Mouse (Mus musculus): ENCODE results near the gene Palld. TPM values are rescaled to one million over a fixed set of nuclear protein-coding genes. Genes with fewer than 3 reads are reported as not detected.
A peak's percentile ranks its signal among the peaks of the same experiment; 100 is the strongest.

Palld gene
- total RNA-seq, 2 experiments from 2014 or later = 157 to 161 TPM

DNA sequence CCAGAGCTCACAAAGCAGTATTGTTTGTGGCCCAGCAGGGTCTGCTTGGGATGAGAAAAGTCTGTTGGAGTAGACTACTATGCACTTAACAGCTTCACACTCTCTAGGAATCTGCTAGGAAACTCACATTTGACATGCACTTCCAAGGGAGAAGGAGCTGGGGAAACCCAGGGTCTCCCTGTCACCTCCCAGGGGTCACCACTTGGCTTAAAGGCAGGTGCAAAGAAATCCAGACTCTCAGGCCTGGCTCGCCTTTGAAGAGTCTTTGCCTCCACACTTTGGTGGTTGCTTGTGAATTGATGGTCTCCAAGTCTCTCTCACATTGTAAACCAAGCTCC, 272.9 kb downstream of the Palld start:
- DNase-seq = no peak

DNA sequence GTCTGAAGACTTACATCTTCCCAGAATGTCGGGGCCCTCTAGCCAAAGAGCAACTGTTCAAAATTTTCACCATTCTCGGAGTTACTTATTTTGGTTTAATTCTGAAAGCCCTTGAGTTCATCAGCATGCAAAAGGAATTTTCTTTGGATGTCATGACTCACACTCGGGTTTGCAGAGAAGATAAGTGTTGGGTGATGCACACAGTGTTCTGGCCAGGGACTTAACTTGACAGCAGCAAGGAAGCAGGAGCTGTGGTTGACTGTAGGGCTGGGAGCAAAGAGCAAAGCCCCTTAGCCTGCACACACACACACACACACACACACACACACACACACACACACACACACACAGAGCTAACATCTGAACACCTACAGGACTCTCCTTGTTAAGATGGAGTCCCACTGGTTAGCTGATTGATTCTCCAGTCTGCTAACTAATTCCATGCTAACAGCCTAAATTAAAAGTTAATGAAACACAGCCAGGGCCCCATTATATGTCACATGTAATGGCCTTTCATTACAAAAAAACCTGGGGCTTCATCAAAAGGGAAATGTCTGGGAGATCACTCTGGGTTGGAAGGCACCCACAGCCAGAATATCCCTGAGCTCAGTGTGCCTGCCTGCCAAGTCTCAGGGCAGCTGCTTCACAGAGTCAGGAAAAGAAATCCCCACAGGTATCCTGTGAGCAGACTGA, 273.4 kb downstream of the Palld start:
- DNase-seq = no peak

DNA sequence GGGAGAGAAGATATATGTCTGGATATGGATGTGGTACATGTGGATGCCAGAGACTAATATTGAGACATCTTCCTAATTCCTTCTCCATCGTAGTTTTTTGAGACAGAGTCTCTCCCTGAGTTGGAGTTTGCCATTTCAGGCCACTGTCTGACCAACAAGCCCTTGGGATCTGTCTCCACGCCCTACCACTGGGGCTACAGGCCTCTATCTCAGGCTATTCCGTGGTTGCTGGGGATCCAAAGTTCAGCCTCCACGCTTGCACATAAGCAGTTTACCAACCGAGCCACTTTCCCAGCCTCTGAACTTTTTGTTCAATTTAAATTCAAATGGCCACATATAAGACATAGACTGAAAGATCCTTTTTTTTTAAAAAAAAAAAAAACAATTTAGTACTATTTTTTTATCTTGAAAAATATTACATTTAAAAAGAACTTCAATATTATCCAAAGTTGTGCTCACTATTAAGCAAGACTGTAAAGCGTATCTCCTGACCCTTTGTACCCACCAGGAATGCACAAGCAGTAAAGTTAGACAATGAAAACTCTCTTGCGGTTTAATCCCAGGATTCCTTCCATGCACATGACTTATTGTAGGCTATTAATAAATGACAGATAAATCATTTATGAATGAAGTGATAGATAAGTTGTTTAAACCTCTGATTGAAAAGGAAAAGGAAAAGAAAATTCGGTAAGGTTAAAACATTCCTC, 276.1 kb downstream of the Palld start:
- DNase-seq = no peak

DNA sequence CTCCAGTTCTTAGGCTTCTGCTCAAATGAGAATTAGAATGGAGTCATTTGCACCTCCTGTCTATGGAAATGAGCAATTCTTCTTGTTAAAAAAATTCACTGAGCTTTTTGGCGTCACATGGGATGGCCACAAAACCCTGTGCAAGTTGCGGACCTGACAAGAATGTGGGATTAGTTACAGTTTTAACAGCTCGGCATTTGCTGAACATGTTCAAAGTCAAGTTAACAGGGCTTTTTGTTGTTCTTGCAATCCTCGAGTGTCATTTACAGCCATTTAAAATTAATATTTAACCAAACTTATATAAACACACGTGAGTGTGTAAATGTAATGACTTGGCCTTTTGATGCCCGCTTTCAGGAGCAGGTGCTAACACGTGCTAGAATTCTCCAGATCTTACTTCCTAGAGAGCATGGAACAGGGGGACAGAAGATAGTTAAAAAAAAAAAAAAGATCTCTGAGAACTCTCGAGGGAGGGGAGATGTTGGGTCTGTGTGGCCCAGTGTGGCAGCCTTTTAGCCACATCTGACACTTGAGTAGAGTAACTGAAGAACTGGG, 276.8 kb downstream of the Palld start:
- no peak for DNase-seq

DNA sequence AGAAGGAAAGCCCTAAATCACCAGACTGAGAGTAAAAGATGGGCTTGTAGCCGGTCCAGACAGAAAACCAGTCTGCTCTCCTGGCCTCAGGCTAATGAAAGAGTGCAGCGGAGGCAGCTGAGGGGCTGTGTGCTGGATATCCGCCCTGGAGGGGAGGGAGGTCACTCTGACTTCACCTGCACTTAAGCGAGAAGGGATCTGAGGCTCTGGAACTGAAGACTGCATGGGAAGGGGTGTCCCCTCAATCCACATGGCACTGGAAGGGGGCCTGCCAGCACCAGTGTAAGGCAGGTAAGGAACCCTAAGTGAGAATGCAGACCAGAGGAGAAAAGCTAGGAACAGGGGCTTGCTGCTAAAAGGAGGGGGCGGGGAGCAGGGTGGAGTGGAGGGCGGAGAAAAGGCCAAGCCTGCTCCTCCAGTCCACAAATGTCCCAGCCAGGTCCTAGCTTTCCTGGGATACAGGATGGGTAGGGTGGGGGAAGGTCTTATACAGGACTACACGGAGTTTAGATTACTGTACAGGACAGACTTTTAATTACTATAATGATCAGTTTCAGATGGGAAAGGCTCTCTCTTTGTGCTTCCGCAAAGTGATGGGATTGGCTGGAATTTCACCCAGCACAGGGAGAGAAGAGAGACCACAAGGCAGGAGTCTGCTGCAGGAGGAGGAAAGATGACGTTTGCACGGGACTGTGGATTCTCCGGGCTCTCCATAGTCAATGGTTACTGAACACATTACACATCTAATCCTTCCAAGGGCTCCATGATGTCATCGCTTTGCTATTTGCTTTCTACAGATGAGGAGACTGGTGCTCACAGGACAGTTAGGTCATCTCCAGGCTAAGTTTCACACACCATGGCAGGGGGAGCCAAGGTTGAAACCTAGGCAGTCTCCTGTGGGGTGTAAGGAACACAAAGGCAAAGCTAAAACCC, 278.7 kb downstream of the Palld start:
- DNase-seq = no peak

DNA sequence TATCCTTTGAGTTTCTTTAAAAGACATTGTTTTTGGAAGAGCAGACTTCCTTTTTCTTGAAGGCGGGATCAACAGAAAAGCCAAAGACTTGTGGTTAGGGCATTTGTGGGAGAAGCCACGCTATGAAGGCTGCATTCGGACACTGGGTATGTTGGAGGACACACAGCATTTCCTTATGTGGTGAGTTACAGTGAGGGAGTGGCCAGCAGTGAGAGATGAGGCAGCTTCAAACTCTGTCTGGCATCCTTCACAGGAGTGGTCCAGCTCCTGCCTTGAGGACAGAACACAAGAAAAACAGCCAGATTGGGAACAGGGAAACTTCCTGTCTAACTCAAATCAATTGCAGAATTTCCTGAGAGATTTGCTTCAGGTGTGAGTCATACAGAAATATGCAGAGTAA, 281.2 kb downstream of the Palld start:
- DNase-seq = no peak

DNA sequence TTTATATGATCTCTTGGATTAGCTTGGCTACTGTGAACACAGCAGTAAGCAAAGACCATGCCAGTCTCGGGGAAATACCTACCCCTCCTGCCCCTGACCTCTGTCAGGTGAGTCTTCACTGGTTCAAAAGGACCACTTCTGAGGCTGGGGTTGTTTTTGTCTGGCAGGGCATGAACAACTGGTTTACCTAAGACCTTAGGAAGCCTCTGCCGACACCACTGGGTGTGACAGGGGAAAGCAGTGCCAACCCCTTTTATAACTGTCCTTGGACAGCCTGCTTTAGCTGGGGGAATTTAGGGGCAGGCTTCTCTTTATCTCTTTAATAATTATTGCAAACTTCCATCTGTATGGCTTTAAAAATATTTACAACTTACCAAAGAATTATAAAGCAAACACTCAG, 284.8 kb downstream of the Palld start:
- DNase-seq = peak; percentile 63

DNA sequence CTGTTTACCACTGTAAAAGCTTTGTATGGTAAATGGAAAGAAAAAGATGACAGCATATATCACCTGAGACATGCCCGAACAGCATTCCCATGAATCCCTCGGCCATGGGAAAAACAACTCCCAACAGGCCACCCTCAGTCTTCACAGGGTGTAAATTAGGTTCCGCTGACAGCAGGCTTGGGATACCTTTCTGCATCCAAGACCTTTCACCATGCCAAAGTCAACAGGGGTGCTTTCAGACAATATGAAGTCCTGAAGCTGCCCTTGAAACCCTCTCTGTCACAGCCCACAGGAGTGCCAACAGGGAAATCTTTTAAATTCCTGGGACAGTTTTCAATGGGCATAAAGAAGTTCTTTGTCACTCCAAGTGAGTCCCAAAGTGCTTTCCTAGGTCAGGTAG, 285.4 kb downstream of the Palld start:
- peak in 1 of 2 experiments; percentile 35 for DNase-seq

DNA sequence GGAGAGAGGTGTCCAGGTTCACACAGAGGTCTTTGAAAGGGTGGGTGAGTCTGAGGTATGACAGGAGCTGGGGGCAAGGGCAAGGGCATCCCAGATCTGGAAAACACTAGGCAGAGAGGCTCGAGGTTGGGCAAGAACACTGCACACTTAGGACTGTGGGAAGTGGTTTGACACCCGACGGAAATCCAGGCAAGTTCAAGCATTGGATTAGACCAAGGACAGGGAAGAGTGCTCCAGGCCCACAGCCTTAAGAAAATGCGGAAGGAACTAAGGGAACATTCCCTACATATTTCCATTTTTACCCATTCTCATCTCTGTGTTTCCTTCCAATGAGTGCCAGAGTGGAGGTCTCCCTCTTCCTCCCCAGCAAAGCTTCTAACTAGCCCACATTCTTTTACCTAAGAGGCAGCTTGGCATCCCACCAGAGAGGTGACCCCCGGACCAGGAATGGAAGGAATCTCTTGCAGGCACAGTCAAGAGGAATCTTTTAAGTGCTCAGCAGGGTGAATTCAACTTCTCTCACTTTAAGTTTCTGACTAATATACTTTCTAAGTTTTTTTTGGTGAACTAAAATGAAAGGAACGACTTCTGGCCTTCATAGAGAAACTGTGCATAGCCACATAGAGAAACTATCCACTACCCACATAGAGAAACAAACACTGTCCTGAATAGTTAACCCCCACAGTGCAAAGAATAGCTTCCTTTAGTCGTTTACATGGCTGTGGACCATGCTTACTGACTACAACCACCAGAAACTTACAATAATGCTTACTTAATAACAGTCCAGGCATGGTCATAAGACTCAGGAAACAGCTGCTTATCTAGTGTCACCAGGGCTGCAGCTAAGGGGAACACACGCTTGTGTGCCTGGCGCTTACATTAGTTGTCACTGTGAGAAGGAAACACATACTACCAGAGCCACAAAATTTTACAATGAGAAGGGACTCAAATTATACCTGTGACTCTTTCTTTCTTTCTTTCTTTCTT, 286.5 kb downstream of the Palld start:
- DNase-seq = peak; percentile 40 to 50

DNA sequence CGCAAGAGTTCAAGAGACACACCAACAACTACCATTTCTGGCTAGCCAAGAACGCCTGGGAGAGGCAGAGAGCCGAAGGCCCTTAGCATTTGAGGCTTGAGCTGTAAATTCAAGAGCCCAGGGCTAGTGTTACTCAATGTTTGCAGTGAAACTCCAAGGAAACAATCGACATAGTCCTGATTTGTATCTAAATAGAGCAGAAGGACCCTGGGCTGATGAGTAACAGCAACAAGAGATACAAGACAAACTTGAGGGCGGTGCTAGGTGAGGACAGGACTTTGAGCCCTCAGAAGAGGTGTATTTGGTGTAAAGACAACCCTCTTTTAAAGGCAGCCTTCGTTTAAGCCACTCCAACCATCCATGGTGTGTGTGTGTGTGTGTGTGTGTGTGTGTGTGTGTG, 290.7 kb downstream of the Palld start:
- no peak for DNase-seq

DNA sequence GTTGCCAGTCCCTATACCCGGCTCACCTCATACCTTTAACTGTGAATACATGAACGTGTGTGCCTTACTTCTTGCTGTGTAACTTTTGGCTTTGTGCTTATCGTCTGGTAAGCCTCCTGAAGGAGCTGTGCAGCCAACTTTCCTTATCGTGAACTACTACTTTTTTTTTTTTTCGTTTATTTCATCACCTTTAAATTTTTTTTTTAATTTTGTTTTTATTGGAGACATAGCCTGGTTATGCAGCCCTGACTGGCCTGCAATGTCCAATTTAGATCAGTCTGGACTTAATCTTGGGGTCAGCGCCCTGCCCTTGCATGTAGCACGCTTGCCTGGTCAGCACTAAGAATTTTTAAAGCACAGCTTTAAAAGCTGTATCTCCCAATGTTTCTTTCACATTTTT, 291.4 kb downstream of the Palld start:
- peak in 1 of 2 experiments; percentile 31 for DNase-seq

DNA sequence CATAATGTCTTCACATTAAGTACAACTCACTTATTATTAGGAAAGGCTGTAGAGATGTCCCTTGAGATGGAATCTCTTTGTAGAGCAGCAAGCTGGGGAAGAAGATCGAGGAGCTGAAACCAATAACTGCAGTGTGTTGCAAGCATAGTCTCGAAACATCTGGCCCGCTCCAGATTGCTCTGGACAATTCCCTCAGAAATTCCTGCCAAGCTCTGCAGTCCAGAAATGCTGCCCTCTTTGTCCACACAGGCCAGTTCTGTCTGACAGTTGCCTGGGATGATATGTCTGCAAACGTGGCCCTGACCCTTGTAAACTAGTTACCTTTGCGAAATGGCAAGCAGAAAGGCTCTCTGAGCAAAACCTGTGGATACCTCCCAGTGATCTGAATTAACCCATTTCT, 291.9 kb downstream of the Palld start:
- DNase-seq = peak; percentile 75 to 80

DNA sequence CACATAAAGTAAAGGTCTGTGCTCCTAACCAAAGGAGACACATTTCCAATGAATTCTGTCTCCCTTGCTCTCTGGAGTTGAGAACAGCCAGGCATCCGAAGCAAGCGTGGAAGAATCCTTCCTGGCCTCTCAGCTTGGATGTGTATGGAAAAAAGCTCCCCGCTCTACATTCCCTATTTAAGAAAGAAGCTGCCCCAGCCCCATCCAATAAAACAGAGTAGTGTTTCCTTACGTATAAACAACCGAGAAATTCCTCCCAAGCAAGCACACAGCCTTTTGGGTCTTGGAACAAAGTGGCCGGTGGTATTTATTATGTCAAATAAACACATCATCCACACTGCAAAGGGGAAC, 295.1 kb downstream of the Palld start:
- no peak for DNase-seq

DNA sequence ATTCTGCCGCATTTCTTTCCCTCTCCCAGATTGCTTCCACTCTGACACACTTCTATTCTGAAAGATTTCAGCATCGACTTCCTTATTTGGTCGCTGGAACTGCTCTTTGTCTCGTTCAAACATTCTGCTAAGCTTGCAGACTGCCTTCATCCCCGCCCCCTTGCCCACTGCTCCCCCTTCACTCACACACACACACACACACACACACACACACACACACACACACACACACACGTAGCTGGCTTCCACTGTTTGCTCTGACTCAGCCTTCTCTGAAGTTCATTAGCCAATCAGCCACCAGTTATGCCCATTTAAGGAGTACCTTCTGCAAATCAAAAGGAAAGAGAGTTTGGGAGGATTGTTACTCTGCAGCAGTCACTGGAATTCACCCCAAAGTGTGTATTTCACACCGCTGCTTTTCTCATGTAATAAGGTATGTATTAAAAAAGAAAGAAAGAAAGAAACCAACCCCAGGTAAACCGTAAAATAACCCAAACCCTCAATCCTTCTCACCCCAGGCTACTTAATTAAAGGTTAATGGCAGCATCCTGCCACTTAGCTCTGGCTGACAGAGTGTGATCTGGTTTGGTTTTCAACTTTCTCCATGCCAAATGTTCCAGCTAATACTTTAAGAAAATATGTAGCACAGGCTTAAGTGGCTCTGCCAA, 295.6 kb downstream of the Palld start:
- DNase-seq = peak; percentile 75 to 86

DNA sequence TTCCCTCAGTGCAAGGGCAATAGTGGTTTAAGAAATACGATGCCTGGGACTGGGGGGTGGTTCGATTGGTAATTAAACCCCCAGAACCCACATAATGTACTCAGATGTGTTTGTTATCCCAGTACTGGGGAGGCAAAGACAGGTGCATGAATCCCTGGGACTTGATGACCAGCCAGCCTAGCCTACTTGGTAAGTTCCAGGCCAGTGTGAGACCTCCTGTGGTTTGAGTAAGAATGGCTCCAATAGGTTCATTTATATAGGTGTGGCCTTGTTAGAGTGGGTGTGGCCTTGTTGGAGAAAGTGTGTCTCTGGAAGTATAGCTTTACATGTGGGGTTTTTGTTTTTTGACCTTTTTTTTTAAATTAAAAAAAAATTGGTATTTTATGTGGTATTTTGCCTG, 297.6 kb downstream of the Palld start:
- DNase-seq = no peak

DNA sequence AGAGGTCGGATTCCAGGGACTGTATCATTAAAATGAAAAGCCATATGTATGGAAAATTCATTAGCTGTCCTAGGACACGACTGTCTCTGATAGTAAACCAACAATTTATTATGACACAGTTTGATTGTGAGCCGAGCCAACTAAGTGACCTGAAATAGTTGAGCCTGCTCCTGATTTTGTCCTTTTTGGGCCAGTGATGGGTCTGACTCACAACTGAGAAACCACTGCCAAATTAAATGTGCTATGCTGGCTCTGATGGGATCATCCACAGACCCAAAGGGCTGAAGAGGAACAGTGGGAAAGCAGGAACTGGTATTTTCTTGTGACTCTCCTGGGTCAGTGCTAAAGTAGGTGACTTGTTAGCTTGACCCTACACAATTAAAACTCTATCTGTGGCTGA, 305.6 kb downstream of the Palld start:
- DNase-seq = no peak

DNA sequence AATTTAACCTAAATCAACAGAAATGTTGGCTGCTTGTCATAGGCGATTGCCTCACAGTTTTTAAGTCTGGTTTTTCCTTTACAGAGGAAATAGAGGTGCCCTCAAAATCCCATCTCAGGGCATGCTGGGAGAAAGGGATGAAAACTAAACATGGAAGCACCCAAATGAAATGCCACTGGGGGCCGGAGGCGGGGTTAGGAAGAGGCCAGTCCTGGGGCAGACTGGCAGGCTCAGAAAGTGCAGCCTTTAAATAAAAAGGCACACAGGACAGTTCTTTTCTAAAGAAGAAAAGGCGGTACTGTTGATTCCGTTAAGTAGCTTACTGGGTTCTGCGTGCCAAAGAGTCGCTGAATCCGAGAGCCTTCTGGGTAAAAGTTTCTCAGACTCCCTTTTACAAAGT, 311.0 kb downstream of the Palld start:
- no peak for DNase-seq

DNA sequence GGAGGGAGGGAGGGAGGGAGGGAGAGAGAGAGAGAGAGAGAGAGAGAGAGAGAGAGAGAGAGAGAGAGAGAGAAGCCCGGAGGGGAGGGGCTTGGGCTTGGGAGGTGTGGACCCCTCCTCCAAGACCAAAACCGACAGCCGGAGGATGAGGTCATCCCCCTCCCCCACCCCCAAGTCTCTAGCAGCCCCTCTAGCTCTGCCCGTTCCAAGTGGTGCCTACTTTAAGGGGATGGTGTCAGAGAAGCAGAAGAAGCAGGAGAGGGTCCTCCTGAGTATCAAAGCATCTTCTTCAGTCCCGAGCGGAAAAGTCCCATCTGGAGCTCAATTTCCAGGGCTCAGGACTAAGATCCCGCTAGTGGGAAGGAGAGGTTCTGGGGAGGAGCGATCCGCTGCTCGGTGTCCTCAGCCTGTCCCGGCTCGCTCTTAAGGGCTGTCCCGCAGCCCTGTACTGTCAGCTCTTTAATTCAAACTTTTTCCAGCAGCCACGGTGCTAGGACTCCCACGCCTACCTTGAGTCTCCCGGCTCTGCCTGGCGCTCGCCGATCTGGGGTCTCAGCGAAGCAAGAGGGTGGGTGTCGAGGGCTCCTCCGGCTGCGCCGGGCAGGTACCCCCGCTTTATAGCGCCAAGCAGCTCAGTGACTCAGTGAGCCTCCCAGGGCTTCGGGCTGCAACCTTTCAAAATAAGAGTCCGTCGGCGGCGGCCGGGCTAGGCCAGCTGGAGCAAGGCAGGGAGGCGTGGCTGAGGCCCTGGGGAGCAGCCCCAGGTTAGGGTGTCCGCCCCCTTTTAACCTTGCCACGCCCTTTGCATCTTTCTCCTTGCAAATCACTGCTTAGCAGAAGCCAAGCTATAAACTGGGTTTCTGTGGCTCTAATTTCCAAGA, 311.7 kb downstream of the Palld start:
- peak; percentile 91 to 93 for DNase-seq

DNA sequence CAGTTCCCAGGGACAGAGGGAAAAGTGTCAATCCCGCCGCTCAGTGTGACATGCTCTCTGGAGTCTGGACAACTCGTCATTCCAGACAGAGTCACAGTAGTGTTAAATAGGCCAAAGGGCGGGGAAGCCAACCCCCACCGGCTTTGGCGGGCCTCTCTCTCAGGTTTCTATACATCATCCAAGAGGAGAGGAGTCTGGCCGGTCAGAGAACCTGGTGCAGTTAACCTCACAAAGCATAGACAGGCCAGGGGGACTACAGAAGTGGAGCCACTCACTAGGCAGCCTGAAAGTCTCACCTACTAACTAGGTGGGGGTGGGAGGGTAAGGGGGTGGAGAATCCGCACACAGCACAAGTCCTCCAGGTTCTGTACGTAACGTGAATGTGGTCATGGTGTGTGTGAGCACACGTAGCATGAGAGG, 312.5 kb downstream of the Palld start:
- DNase-seq = peak; percentile 51 to 66

DNA sequence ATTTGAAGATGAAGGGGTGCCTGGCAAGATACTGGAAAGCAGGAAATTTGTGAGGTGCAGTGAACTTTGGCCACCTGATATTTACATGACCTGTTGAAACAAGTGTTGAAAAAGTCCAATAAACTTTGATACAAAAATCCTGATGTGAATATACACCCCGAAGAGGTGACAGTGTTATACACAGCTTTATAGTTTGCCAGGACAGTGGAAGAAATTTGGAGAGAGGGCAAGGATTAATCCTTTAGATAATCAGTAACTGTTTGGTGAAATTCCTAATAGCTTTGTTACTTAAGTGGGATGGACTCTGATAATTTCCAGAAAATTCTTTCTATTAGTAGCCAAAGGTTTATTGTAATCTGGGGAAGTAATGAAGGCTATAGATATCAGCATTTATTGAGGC, 314.2 kb downstream of the Palld start:
- DNase-seq = no peak

Data from heart, adult 18-20 months (tissue).